Mouse (Mus musculus): ENCODE results near the gene Ciapin1. TPM values are rescaled to one million over a fixed set of nuclear protein-coding genes. Genes with fewer than 3 reads are reported as not detected.
A peak's percentile ranks its signal among the peaks of the same experiment; 100 is the strongest.
"Not testable (repeated sequence)": the region's sequence is repeated elsewhere in the genome, so short reads cannot be mapped to it uniquely, and the experiment has no call there.

Ciapin1 gene
- total and polyA plus RNA-seq, 2 experiments from 2014 or later, result 50.1 to 120 TPM

DNA sequence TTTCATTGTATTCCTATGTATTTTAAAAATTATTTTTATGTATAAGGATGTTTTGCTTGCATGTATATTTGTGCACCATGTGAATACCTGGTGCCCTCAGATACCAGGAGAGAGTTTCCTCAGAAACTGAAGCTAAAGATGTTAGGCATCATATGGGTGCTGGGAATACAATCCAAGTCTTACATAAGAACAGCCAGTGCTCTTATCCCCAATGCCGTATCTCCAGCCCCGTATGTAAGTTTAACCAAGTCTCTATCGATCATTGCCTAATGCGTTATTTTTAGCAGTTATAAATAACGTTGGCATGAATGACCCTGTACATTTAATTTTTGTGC, 18.8 kb upstream of the Ciapin1 start:
- Histone ChIP-seq H3K36me3 (ENCODE audit: insufficient read depth) (peaks cover 44% of the 10 kb centered on the region), H3K4me2 (ENCODE audit: low read depth) (peak overlapping the region; percentile 78), H3K4me1 (ENCODE audit: insufficient read depth) (peaks cover 9% of the 10 kb centered on the region), H3K9ac (no peak overlapping the region), H3K4me3 (ENCODE audit: low read depth, low read length) (peak overlapping the region; percentile 73; the same call in 1 of the 2 replicates), H3K27ac (ENCODE audit: low read depth, low read length) (no peak overlapping the region), H3K27me3 (ENCODE audit: insufficient read depth, low read length) (no peaks in the 10 kb centered on the region), H3K9me3 (ENCODE audit: low read length) (no peaks in the 10 kb centered on the region)
- WGBS, result 29% methylated on average over 5 of the region's 5 CpGs
- no peak for DNase-seq
- no peak for TF ChIP-seq CTCF (IDR thresholded peaks at IDR 0.05; ENCODE audit: low read depth)
- peak; percentile 14; the same call in 1 of the 2 replicates for ATAC-seq

DNA sequence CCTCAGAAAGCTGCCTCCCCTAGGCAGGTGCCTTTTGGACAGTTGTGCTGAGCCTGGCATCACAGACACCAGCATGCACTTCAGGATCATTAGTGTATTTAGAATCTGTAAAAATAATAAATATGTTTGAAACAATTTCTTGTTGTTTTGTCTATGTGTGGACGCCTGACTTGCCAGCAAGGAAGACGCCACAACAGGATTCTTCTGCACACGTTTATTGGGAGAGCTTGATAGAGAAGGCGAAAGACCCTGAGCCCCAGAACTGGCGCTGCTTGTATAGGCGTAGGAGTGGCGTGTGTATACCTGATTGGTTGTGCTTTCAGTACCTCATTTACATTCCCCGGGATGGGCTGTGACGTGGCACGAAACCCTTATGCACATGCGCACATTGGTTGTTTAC, 16.6 kb upstream of the Ciapin1 start:
- H3K9ac ChIP-seq; H3K4me1 ChIP-seq (ENCODE audit: insufficient read depth); ATAC-seq; H3K9me3 ChIP-seq (ENCODE audit: low read length); DNase-seq; H3K4me3 ChIP-seq (ENCODE audit: low read depth, low read length); H3K4me2 ChIP-seq (ENCODE audit: low read depth); H3K27ac ChIP-seq (ENCODE audit: low read depth, low read length); H3K27me3 ChIP-seq (ENCODE audit: insufficient read depth, low read length): not testable (repeated sequence)
- WGBS, result 91% methylated on average over 11 of the region's 11 CpGs
- H3K36me3 ChIP-seq (ENCODE audit: insufficient read depth), result peaks cover 50% of the 10 kb centered on the region

- no peaks in the 10 kb centered on the region for H3K9me3 ChIP-seq (ENCODE audit: low read length)
- H3K4me1 ChIP-seq (ENCODE audit: insufficient read depth), result no peaks in the 10 kb centered on the region
- peaks cover 78% of the 10 kb centered on the region for H3K36me3 ChIP-seq (ENCODE audit: insufficient read depth)
- H3K27me3 ChIP-seq (ENCODE audit: insufficient read depth, low read length), result no peaks in the 10 kb centered on the region
- no peak overlapping the region for H3K27ac ChIP-seq (ENCODE audit: low read depth, low read length)
- no peak overlapping the region for H3K4me3 ChIP-seq (ENCODE audit: low read depth, low read length)
- no peak for DNase-seq
- H3K9ac ChIP-seq, result no peak overlapping the region
- ATAC-seq, result no peak
- TF ChIP-seq CTCF (IDR thresholded peaks at IDR 0.05; ENCODE audit: low read depth), result no peak
- H3K4me2 ChIP-seq (ENCODE audit: low read depth), result no peak overlapping the region
- WGBS, result 95% methylated on average over 5 of the region's 5 CpGs
These were observed 11.9 kb upstream of the Ciapin1 start for GRCm38 (mm10) chr8:94850049-94850448.

GRCm38 (mm10) chr8:94841183-94841582, 3.0 kb upstream of the Ciapin1 start:
- H3K9ac ChIP-seq, result no peak overlapping the region
- ATAC-seq (no peak), DNase-seq (no peak)
- no peaks in the 10 kb centered on the region for H3K27me3 ChIP-seq (ENCODE audit: insufficient read depth, low read length)
- 45% methylated on average over 2 of the region's 2 CpGs for WGBS
- H3K4me3 ChIP-seq (ENCODE audit: low read depth, low read length), result no peak overlapping the region
- H3K36me3 ChIP-seq (ENCODE audit: insufficient read depth), result peaks cover 20% of the 10 kb centered on the region
- H3K4me2 ChIP-seq (ENCODE audit: low read depth), result no peak overlapping the region
- no peak overlapping the region for H3K27ac ChIP-seq (ENCODE audit: low read depth, low read length)
- no peaks in the 10 kb centered on the region for H3K9me3 ChIP-seq (ENCODE audit: low read length)
- TF ChIP-seq CTCF (IDR thresholded peaks at IDR 0.05; ENCODE audit: low read depth), result peak; percentile 35
- peaks cover 12% of the 10 kb centered on the region for H3K4me1 ChIP-seq (ENCODE audit: insufficient read depth)

DNA sequence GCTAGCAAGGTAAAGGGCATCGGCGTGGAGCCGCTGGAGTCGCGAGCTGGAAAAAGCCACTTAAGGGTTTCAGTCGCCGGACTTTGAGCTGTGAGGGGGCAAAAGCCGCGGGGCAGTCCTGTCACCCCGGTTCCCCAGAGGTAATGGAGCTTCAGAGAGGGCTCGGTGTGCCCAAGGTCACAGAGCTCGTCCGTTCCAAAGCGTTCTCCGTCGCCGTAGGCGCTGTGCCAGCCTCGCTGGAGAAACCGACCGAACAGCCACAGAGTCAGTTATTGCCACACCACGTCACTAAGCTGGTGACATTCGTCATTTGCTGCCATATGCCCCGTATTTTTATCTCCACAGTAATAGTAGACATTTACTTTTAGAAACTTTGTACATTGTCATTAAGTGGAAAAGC, 442 bp upstream of the Ciapin1 start:
- peaks cover 12% of the 10 kb centered on the region for H3K4me1 ChIP-seq (ENCODE audit: insufficient read depth)
- DNase-seq (peak; percentile 72), ATAC-seq (peak; percentile 45)
- H3K4me2 ChIP-seq (ENCODE audit: low read depth), result peak overlapping the region; percentile 69
- peak overlapping the region; percentile 59 for H3K4me3 ChIP-seq (ENCODE audit: low read depth, low read length)
- peak overlapping the region; percentile 82 for H3K27ac ChIP-seq (ENCODE audit: low read depth, low read length)
- TF ChIP-seq CTCF (IDR thresholded peaks at IDR 0.05; ENCODE audit: low read depth), result no peak
- no peaks in the 10 kb centered on the region for H3K27me3 ChIP-seq (ENCODE audit: insufficient read depth, low read length)
- peak overlapping the region; percentile 70 for H3K9ac ChIP-seq
- 2% methylated on average over 24 of the region's 24 CpGs for WGBS
- H3K9me3 ChIP-seq (ENCODE audit: low read length), result no peaks in the 10 kb centered on the region
- H3K36me3 ChIP-seq (ENCODE audit: insufficient read depth), result no peaks in the 10 kb centered on the region

DNA sequence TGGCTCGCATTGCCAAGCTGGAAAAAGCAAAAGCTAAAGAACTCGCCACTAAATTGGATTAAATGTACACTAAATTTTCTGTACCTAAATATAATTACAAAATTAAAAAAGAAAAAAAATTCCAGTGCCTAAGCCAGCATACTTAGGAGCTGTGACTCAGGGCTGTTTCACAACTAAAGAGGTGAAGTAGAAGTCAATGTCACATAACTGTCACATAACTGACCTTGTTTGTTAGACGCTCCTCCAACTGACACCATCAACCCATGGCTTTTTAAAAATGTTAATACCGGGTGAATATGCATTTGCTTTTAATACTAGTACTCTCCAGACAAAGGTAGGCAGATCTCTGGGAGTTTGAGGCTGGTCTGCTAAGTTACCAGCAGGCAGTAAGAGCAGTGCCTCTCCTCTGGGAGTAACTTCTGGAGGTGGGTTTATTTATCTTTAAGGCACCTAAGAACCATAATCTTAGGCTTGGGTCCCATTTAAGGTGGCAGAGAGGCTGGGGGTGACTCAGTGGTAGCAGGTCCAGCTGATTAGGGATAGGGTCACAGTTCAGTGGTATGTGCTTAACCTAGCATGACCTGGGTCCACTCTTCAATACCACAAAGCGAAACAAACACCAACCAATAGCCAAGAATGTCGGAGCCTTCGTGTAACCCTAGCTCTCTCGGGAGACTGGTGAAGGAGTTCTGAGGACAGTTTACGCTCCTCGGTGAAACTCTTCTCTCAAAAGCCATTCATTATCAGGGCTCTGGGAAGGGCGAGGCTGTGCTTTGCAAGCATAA, 1.5 kb downstream of the Ciapin1 start:
- WGBS, result 80% methylated on average over 11 of the region's 11 CpGs
- ATAC-seq (no peak), DNase-seq (no peak)
- Histone ChIP-seq H3K27me3 (ENCODE audit: insufficient read depth, low read length) (no peaks in the 10 kb centered on the region), H3K27ac (ENCODE audit: low read depth, low read length) (no peak overlapping the region), H3K36me3 (ENCODE audit: insufficient read depth) (peaks cover 8% of the 10 kb centered on the region), H3K4me2 (ENCODE audit: low read depth) (peak overlapping the region; percentile 69), H3K4me3 (ENCODE audit: low read depth, low read length) (peak overlapping the region; percentile 59; the same call in 1 of the 2 replicates), H3K9me3 (ENCODE audit: low read length) (no peaks in the 10 kb centered on the region), H3K9ac (no peak overlapping the region), H3K4me1 (ENCODE audit: insufficient read depth) (peaks cover 12% of the 10 kb centered on the region)
- TF ChIP-seq CTCF (IDR thresholded peaks at IDR 0.05; ENCODE audit: low read depth), result no peak

DNA sequence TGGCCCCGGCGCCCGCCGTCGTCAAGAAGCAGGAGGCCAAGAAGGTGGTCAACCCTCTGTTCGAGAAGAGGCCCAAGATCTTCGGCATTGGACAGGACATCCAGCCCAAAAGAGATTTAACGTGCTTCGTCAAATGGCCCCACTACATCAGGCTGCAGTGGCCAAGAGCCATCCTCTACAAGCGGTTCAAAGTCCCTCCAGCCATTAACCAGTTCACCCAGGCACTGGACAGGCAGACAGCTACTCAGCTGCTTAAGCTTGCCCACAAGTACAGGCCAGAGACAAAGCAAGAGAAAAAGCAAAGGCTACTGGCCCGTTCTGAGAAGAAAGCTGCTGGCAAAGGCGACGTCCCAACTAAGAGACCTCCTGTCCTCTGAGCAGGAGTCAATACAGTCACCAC, 2.4 kb downstream of the Ciapin1 start:
- not testable (repeated sequence) for H3K4me2 ChIP-seq (ENCODE audit: low read depth); H3K9me3 ChIP-seq (ENCODE audit: low read length); H3K27me3 ChIP-seq (ENCODE audit: insufficient read depth, low read length); DNase-seq; H3K9ac ChIP-seq; ATAC-seq; H3K4me3 ChIP-seq (ENCODE audit: low read depth, low read length); H3K27ac ChIP-seq (ENCODE audit: low read depth, low read length)
- 95% methylated on average over 13 of the region's 13 CpGs for WGBS
- H3K4me1 ChIP-seq (ENCODE audit: insufficient read depth), result peaks cover 12% of the 10 kb centered on the region
- H3K36me3 ChIP-seq (ENCODE audit: insufficient read depth), result peaks cover 13% of the 10 kb centered on the region

DNA sequence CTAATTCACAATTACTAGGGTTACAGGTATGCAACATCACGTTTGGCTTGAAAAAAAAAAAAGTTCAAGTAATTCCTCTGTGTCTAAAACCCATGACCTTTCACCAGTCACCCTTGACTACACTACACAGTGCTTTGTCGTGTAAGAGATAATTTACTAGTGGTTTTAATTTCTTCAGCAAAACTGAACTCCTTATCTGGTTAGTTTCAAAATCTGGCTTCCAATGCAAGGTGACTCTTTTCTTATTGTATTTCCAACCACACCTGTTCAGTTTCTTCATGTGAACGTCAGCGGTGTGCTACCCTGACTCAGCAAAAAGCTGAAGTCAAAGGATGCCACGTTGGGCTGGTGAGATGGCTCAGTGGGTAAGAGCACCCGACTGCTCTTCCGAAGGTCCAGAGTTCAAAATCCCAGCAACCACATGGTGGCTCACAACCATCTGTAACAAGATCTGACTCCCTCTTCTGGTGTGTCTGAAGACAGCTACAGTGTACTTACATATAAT, 4.2 kb downstream of the Ciapin1 start:
- 80% methylated on average over 7 of the region's 7 CpGs for WGBS
- not testable (repeated sequence) for H3K9me3 ChIP-seq (ENCODE audit: low read length); ATAC-seq; H3K27ac ChIP-seq (ENCODE audit: low read depth, low read length); H3K9ac ChIP-seq; H3K27me3 ChIP-seq (ENCODE audit: insufficient read depth, low read length); H3K4me2 ChIP-seq (ENCODE audit: low read depth); DNase-seq; H3K4me3 ChIP-seq (ENCODE audit: low read depth, low read length)
- peaks cover 20% of the 10 kb centered on the region for H3K36me3 ChIP-seq (ENCODE audit: insufficient read depth)
- H3K4me1 ChIP-seq (ENCODE audit: insufficient read depth), result peaks cover 10% of the 10 kb centered on the region

Measured in forebrain, postnatal 0 days (tissue).